Comparison of ENCODE assay signal across 26 mouse cellular contexts in the genomic region with DNA sequence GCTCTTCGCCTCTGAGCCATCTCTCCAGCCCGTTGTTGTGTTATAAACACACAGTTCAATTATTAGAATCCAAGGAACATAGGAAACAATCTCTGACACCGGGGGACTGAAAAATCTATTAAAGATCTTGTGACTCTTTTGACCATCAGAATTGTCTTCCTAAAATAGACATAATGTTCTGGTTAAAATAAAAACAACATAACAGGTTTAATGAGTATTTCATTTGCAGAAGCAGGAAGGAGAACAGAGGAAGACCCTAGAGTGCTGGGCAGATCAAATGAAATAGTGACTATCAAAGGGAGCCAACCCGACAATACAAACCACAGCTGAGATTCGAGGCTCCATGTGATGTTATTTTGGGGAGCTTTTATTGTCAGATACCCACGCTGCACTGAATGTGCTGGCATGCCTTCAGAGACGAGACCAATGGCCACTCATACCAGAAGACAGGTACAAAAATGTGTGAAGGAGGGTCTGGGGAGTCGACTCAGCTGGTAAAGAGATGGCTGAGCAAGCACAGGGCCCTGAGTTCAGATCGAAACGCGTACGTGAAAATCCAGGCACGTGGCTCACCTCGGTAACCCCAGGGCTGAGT. TPM values are rescaled to one million over a fixed set of nuclear protein-coding genes. Genes with fewer than 3 reads are reported as not detected.
"Had no signal": no experiment of that assay in that cellular context is flagged by ENCODE, and none has a peak within 500 bp of the region (broad histone marks: within the 10 kb centered on the region; RNA-seq: fewer than 3 reads in every experiment).

No protein-coding gene starts in this region.

- H3K9ac ChIP-seq: liver, postnatal 0 days; lung, embryonic 15.5 days; midbrain, embryonic 13.5 days; midbrain, embryonic 15.5 days; neural tube, embryonic 13.5 days; neural tube, embryonic 15.5 days had no signal

- H3K36me3 ChIP-seq: lung, embryonic 15.5 days; midbrain, embryonic 13.5 days; midbrain, embryonic 15.5 days; neural tube, embryonic 13.5 days; neural tube, embryonic 15.5 days had no signal

- H3K4me1 ChIP-seq: midbrain, embryonic 13.5 days; midbrain, embryonic 15.5 days had no signal

- H3K27me3 ChIP-seq: lung, embryonic 15.5 days; midbrain, embryonic 13.5 days; midbrain, embryonic 15.5 days; neural tube, embryonic 13.5 days; neural tube, embryonic 15.5 days had no signal

- DNase-seq: liver, postnatal 0 days; lung, adult 2 months; lung, postnatal 14 days; lung, postnatal 36 days; retina, postnatal 1 day; right cerebral cortex, adult 18-20 months; right cerebral cortex, postnatal 25 days; right cerebral cortex, postnatal 4 days; spleen, adult 18-20 months; thymus, adult 18-20 months; thymus, postnatal 14 days; thymus, postnatal 36 days had no signal

- H3K4me3 ChIP-seq: lung, embryonic 15.5 days; megakaryocyte, embryonic 14.5 days; midbrain, embryonic 13.5 days; midbrain, embryonic 15.5 days; myocyte; neural tube, embryonic 13.5 days; neural tube, embryonic 15.5 days had no signal

- H3K27ac ChIP-seq: lung, embryonic 15.5 days; macrophage; midbrain, embryonic 13.5 days; midbrain, embryonic 15.5 days; neural tube, embryonic 13.5 days; neural tube, embryonic 15.5 days had no signal

RNA-seq across cellular contexts. Expression of a gene that starts 33.4 kb away (rescaled TPM):
- total RNA-seq: megakaryocyte progenitor cell, adult 5-6 weeks had no signal
- polyA plus RNA-seq: lung, adult 2 months; lung, embryonic 15.5 days; lung, postnatal 0 days; midbrain, embryonic 11.5 days; midbrain, embryonic 13.5 days; midbrain, embryonic 15.5 days; myocyte; neural tube, embryonic 11.5 days; neural tube, embryonic 13.5 days; neural tube, embryonic 15.5 days; stomach, embryonic 14.5 days; thymus, postnatal 0 days had no signal
